Mouse (Mus musculus) hindbrain, embryonic 11.5 days (tissue): ENCODE data around the gene Rrp8. TPM values are rescaled to one million over a fixed set of nuclear protein-coding genes. Genes with fewer than 3 reads are reported as not detected.
"Not testable (repeated sequence)": the region's sequence is repeated elsewhere in the genome, so short reads cannot be mapped to it uniquely, and the experiment has no call there.

ENCODE experiments used
- ATAC-seq: fragments of 200-750 bp; cut with Nextera tagmentation; 2 replicates; pipeline ENCODE4 v1.8.0; 2017; ENCODE audit warnings: mild to moderate bottlenecking, moderate TSS enrichment, moderate library complexity; ENCODE audit not compliant: low FRiP score
- DNase-seq: peaks from one replicate; pipeline ENCODE4 v3.0.0-alpha.2; 2015; ENCODE audit warnings: low spot score
- H3K27ac ChIP-seq: fragments of 300-500 bp; sonication (generic); 2 replicates; pipeline ENCODE4 v1.5.1; 2014; ENCODE audit warnings: mild to moderate bottlenecking, low read depth, low read length
- H3K27me3 ChIP-seq: fragments of 300-500 bp; sonication (generic); 2 replicates; pipeline ENCODE4 v1.6.1; 2014; ENCODE audit warnings: mild to moderate bottlenecking, low read length, moderate library complexity, mixed read lengths; ENCODE audit not compliant: control insufficient read depth, insufficient read depth
- H3K36me3 ChIP-seq: fragments of 300-500 bp; sonication (generic); 2 replicates; pipeline ENCODE4 v1.6.1; 2014; ENCODE audit warnings: mild to moderate bottlenecking, low read length, moderate library complexity, mixed read lengths; ENCODE audit not compliant: control insufficient read depth, insufficient read depth
- H3K4me1 ChIP-seq: fragments of 300-500 bp; sonication (generic); replicated peaks from 2 replicates; pipeline ENCODE4 v1.6.1; 2014; ENCODE audit warnings: low read length, mixed read lengths; ENCODE audit not compliant: control insufficient read depth, insufficient read depth
- H3K4me2 ChIP-seq: fragments of 300-500 bp; sonication (generic); replicated peaks from 2 replicates; pipeline ENCODE4 v1.6.1; 2014; ENCODE audit warnings: mild to moderate bottlenecking, low read depth, low read length
- H3K4me3 ChIP-seq: fragments of 300-500 bp; sonication (generic); 2 replicates; pipeline ENCODE4 v1.5.1; 2014; ENCODE audit warnings: low read depth, low read length
- H3K9ac ChIP-seq: fragments of 300-500 bp; sonication (generic); 2 replicates; pipeline ENCODE4 v1.6.1; 2014; ENCODE audit warnings: low read depth, low read length
- H3K9me3 ChIP-seq: fragments of 300-500 bp; sonication (generic); 2 replicates; pipeline ENCODE4 v1.6.1; 2016; ENCODE audit warnings: low read length; ENCODE audit not compliant: control insufficient read depth
- WGBS: fragments of 180-500 bp; shearing (Covaris S2); extraction: QIAGEN DNeasy Blood & Tissue Kit; methylation state at CpG from one replicate; pipeline ENCODE4 v1.1.7; 2014; 5-methylcytosine and 5-hydroxymethylcytosine counted together
- polyA plus RNA-seq: library from polyadenylated mRNA; unstranded; fragments of >200 nt; fragmentation: Nextera tagmentation; extraction: Ambion mirVana; gene quantifications from 2 replicates; pipeline ENCODE4 v1.2.1, GENCODE M21; 2014

Rrp8 gene
- polyA plus RNA-seq, 1 experiment from 2014 or later: 33.1 TPM

DNA sequence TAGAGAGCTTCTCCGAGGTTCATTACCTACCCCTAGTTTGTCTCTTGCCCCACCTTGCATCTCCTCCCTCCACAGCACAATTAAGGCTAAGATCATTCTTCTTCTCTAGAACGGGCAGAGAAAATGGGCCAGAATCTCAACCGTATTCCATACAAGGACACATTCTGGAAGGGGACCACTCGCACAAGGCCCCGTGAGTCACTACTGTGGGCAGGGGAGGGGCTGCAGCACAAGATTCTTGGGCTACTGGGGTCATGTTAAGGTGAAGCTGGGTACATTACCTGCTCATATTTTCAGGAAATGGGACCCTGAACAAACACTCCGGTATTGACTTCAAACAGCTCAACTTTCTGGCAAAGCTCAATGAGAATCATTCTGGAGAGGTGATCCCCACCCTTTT lies 3.7 kb upstream of the Rrp8 start:
- DNase-seq: no peak
- Histone ChIP-seq H3K9ac (no peak overlapping the region), H3K4me1 (peaks cover 4% of the 10 kb centered on the region; the same call in 1 of the 2 replicates), H3K27ac (no peak overlapping the region), H3K27me3 (no peaks in the 10 kb centered on the region), H3K4me2 (no peak overlapping the region), H3K36me3 (no peaks in the 10 kb centered on the region), H3K9me3 (no peaks in the 10 kb centered on the region), H3K4me3 (no peak overlapping the region)
- no peak for ATAC-seq
- WGBS: 88% methylated on average over 6 of the region's 6 CpGs

DNA sequence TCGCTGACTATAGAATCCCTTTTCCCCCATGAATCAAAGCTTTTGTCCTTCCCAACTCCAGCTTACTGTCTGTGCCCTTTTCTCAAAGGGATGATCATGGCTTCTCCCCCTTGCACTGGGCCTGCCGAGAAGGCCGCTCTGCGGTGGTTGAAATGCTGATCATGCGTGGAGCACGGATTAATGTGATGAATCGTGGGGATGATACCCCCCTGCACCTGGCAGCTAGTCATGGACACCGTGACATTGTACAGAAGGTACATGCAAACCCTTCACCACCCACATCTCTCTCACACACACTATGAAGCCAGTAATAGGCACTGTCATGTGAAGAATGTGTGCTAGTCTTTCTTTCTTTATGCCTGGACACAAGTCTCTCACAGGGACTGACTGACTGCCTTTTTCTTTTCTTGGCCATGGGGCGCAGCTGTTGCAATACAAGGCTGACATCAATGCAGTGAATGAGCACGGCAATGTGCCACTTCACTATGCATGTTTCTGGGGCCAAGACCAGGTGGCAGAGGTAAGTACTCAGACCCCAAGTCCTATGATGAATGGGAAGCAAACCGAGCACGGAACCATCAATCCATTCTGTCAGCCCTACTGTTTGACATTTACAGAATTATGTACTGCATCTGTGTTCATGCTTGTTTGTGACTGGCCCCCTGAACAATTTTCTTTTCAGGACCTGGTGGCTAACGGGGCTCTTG lies 3.1 kb upstream of the Rrp8 start:
- Histone ChIP-seq H3K4me3 (no peak overlapping the region), H3K4me1 (peaks cover 4% of the 10 kb centered on the region; the same call in 1 of the 2 replicates), H3K27ac (no peak overlapping the region), H3K9me3 (no peaks in the 10 kb centered on the region), H3K9ac (no peak overlapping the region), H3K36me3 (no peaks in the 10 kb centered on the region), H3K27me3 (no peaks in the 10 kb centered on the region), H3K4me2 (no peak overlapping the region)
- 84% methylated on average over 13 of the region's 13 CpGs for WGBS
- no peak for ATAC-seq
- no peak for DNase-seq

DNA sequence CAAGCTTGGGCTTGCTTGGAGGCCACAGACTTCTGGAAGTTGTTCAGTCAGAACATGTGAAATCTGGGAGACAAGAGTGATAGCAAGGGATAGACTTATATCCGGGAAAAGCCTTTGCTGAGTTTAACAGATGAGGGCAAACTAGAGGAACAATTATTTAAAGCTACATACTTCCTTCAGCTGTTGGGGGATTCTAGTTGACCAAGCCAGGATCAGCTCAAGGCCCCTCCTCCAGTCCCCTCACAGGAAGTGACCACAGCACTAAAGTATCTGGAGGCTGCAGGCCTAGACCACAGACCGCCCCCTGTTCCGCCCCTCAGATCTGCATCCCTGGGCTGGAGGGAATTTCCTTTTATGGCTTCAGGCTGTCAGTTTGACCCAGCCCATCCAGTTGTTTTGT lies 1.8 kb upstream of the Rrp8 start:
- 39% methylated on average over 3 of the region's 3 CpGs for WGBS
- ATAC-seq (no peak), DNase-seq (no peak)
- H3K27ac ChIP-seq: 0 out of 2 replicates have a peak overlapping the region, but pooled peaks have one; percentile 20
- H3K4me2 ChIP-seq: no peak overlapping the region
- H3K4me3 ChIP-seq: no peak overlapping the region
- H3K4me1 ChIP-seq: peaks cover 4% of the 10 kb centered on the region; the same call in 1 of the 2 replicates
- no peak overlapping the region for H3K9ac ChIP-seq
- H3K27me3 ChIP-seq: no peaks in the 10 kb centered on the region
- no peaks in the 10 kb centered on the region for H3K9me3 ChIP-seq
- H3K36me3 ChIP-seq: no peaks in the 10 kb centered on the region

DNA sequence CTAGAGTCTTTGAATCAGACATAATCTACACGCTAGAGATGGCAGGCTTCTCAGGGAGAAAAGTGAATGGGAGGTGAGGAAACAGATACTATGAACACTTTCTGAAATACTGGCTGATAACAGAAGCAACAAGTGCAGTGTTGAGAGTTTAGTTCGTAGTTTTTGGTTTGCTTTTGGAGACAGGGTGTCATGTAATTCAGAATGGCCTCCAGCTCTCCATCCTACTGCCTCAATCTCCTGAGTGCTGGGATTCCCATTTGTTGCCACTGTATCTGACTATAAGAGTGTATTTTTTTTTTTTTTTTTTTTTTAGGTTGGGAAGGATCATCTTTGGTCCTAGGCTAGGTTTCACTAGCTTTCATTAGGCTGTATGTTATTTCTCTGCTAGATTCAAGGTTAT lies 1.1 kb upstream of the Rrp8 start:
- no peak for DNase-seq
- H3K9ac ChIP-seq: no peak overlapping the region
- no peak for ATAC-seq
- H3K27ac ChIP-seq: 0 out of 2 replicates have a peak overlapping the region, but pooled peaks have one; percentile 20
- WGBS: 86% methylated on average over 2 of the region's 2 CpGs
- H3K4me1 ChIP-seq: peaks cover 4% of the 10 kb centered on the region; the same call in 1 of the 2 replicates
- H3K4me3 ChIP-seq: no peak overlapping the region
- peaks cover 2% of the 10 kb centered on the region; the same call in 1 of the 2 replicates for H3K36me3 ChIP-seq
- H3K4me2 ChIP-seq: no peak overlapping the region
- no peaks in the 10 kb centered on the region for H3K9me3 ChIP-seq
- H3K27me3 ChIP-seq: no peaks in the 10 kb centered on the region

DNA sequence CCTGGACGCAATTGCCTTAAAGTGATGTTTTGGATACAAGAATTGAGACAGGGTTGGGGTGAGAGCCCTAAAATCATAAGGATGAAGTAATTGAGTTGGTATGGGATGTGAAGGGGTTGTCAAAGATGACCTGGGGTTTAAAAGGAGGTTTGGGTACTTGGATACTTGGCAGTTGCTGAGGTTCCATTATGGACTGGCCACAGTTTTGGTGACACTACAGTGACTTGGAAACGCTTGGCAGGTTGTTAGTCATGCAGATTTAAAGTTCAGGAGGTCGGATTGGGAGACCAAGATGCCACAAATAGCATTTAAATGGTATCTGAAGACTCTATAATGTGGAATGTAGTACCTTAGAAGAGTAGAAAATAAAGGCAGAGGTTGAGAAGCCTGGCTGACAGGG lies 463 bp upstream of the Rrp8 start:
- 32% methylated on average over 3 of the region's 3 CpGs for WGBS
- H3K9ac ChIP-seq: peak overlapping the region; percentile 90
- peak overlapping the region; percentile 61 for H3K4me2 ChIP-seq
- DNase-seq (no peak), ATAC-seq (no peak)
- peaks cover 4% of the 10 kb centered on the region; the same call in 1 of the 2 replicates for H3K4me1 ChIP-seq
- H3K27ac ChIP-seq: no peak overlapping the region
- H3K27me3 ChIP-seq: no peaks in the 10 kb centered on the region
- H3K9me3 ChIP-seq: no peaks in the 10 kb centered on the region
- peak overlapping the region; percentile 73 for H3K4me3 ChIP-seq
- peaks cover 2% of the 10 kb centered on the region; the same call in 1 of the 2 replicates for H3K36me3 ChIP-seq

DNA sequence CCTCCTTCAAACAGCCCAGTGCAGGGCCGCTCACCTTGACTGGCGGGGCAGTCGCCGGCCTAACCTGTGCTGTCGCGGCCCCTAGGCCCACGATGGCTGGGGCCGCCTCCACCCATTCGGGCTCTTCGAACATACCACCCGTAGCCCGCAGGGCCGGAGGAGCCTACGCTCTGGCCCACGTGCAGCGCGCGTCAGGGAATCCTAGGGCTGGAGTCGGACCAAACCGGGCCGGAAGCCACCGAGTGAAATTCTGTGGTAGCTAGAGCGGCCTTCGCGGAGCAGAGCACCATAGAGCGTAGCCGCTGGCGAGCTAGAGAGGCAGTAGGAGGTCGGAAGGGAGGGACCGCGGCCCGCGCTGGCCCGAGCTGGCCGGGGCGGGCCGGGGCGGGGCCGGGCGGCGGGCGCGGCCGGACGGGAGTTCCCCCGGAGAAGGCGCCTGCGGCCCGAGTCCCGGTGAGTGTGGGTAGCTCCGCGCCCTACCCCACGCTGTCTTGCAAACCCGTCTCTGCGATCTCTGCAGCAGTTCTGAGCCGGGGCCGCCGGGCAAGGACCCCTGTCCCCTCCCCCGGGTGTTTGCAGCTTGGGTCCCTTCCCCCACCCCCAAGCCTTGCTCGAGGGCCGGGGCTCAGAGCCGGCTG lies 802 bp downstream of the Rrp8 start, which contains the start of gene Ilk:
TSS of gene Ilk (plus strand) at position 329 of the 638 bp plus-strand sequence.
- peak; percentile 98 for ATAC-seq
- Histone ChIP-seq H3K4me2 (peak within 1 kb of the TSS; percentile 61), H3K4me1 (peaks cover 4% of the 10 kb centered on the region; the same call in 1 of the 2 replicates), H3K27ac (peak within 1 kb of the TSS; percentile 66), H3K9ac (peak within 1 kb of the TSS; percentile 90), H3K27me3 (no peaks in the 10 kb centered on the region), H3K36me3 (peaks cover 2% of the 10 kb centered on the region; the same call in 1 of the 2 replicates), H3K4me3 (peak within 1 kb of the TSS; percentile 73), H3K9me3 (no peaks in the 10 kb centered on the region)
- WGBS: under 1% methylated on average over 57 of the region's 62 CpGs
- DNase-seq: peak; percentile 87

DNA sequence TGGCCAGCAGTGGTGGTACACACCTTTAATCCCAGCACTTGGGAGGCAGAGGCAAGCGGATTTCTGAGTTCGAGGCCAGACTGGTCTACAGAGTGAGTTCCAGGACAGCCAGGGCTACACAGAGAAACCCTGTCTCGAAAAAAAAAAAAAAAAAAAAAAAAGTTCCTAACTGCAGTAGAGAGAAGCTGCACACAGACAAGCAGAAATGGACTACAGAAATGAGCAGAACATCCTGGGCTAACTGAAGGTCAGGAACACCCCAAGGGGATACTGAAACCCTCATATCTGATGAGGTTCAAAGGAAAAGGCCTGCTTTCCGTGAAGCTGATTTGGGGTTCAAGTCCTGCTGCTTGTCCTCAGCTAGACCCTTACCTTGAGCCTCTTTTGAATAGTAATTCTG lies 1.7 kb downstream of the Rrp8 start:
- 62% methylated on average over 4 of the region's 4 CpGs for WGBS
- H3K27ac ChIP-seq, DNase-seq, H3K27me3 ChIP-seq, H3K9me3 ChIP-seq, H3K4me1 ChIP-seq, H3K36me3 ChIP-seq, ATAC-seq: not testable (repeated sequence)
- peak overlapping the region; percentile 61 for H3K4me2 ChIP-seq
- H3K4me3 ChIP-seq: peak overlapping the region; percentile 73
- peak overlapping the region; percentile 90 for H3K9ac ChIP-seq

DNA sequence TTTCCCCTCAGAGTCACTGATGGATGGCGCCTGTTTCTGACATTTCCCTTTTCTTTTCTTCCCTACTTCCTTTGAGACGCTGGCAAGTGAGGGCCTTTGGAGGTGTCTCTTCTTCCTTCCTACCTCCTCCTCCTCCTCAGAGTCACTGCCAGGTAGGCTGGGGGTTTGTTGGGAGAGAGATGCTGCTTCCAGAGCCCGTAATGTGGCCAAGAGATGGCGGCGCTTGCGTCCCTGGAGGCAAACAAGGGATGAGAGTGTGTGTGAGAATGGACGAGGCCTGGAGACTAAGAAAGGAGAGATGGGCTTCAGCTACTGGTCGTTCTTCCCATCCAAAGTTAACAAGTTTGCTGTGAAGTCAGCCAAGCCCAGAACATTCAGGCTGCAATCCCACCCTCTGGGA lies 2.4 kb downstream of the Rrp8 start:
- Histone ChIP-seq H3K4me3 (no peak overlapping the region), H3K36me3 (peaks cover 2% of the 10 kb centered on the region; the same call in 1 of the 2 replicates), H3K27me3 (no peaks in the 10 kb centered on the region), H3K4me1 (peaks cover 4% of the 10 kb centered on the region; the same call in 1 of the 2 replicates), H3K9ac (no peak overlapping the region), H3K4me2 (no peak overlapping the region), H3K9me3 (no peaks in the 10 kb centered on the region), H3K27ac (no peak overlapping the region)
- ATAC-seq (no peak), DNase-seq (no peak)
- WGBS: 90% methylated on average over 8 of the region's 8 CpGs
